Mouse (Mus musculus): ENCODE results near the gene 1700012P22Rik.

DNA sequence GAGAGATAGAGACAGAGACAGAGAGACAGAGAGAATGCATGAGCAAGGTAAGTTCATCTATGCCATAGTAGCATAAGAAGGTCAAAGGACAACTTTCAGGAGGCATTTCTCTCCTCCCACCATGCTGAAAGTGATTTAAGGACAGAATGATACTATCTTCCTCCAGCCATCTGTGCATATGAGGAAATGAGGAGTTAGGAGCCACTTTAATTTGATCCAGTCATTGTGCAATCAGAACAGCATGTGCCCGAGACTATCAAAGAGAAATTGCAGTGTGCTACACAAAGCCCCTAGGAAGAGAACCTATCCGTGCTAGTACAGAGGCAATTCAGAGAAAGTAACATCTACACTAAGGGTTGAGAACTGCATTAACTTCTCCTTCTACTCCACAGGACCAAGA lies 10.0 kb upstream of the 1700012P22Rik start:
- TF ChIP-seq POLR2A (IDR thresholded peaks at IDR 0.05; ENCODE audit: extremely low read depth, insufficient read depth, low read length) (no peak), CTCF (IDR thresholded peaks at IDR 0.05; ENCODE audit: low read depth, low read length) (no peak)
